Mouse (Mus musculus) hindbrain, embryonic 15.5 days (tissue): Measurements from ENCODE around the gene Wdr18. TPM values are rescaled to one million over a fixed set of nuclear protein-coding genes. Genes with fewer than 3 reads are reported as not detected.

Source experiments
- ATAC-seq: fragments of 200-750 bp; cut with Nextera tagmentation; 2 replicates; pipeline ENCODE4 v1.8.0; 2017; ENCODE audit warnings: low read depth, moderate number of reproducible peaks, moderate TSS enrichment; ENCODE audit not compliant: low FRiP score
- H3K27ac ChIP-seq: fragments of 300-500 bp; sonication (generic); replicated peaks from 2 replicates; pipeline ENCODE4 v1.5.1; 2015; ENCODE audit warnings: mild to moderate bottlenecking, inconsistent platforms
- H3K27me3 ChIP-seq: fragments of 300-500 bp; sonication (generic); 2 replicates; pipeline ENCODE4 v1.6.1; 2015; ENCODE audit warnings: control low read depth, inconsistent platforms
- H3K36me3 ChIP-seq: fragments of 300-500 bp; sonication (generic); 2 replicates; pipeline ENCODE4 v1.6.1; 2015; ENCODE audit warnings: control low read depth, inconsistent platforms
- H3K4me1 ChIP-seq: fragments of 300-500 bp; sonication (generic); replicated peaks from 2 replicates; pipeline ENCODE4 v1.6.1; 2015; ENCODE audit warnings: control low read depth, inconsistent platforms
- H3K4me2 ChIP-seq: fragments of 300-500 bp; sonication (generic); 2 replicates; pipeline ENCODE4 v1.6.1; 2015; ENCODE audit warnings: moderate library complexity, mild to moderate bottlenecking, inconsistent platforms
- H3K4me3 ChIP-seq: fragments of 300-500 bp; sonication (generic); 2 replicates; pipeline ENCODE4 v1.5.1; 2015; ENCODE audit warnings: mild to moderate bottlenecking, inconsistent platforms
- H3K9ac ChIP-seq: fragments of 300-500 bp; sonication (generic); 2 replicates; pipeline ENCODE4 v1.6.1; 2015; ENCODE audit warnings: inconsistent platforms
- H3K9me3 ChIP-seq: fragments of 300-500 bp; sonication (generic); 2 replicates; pipeline ENCODE4 v1.6.1; 2016; ENCODE audit warnings: control low read depth, inconsistent platforms
- whole genome bisulfite sequencing: fragments of 180-500 bp; shearing (Covaris S2); methylation state at CpG from one replicate; pipeline ENCODE4 v1.1.7; 2015; 5-methylcytosine and 5-hydroxymethylcytosine counted together
- polyA plus RNA-seq: library from polyadenylated mRNA; unstranded; fragments of >200 nt; fragmentation: Nextera tagmentation; extraction: Ambion mirVana; gene quantifications from 2 replicates; pipeline ENCODE4 v1.2.1, GENCODE M21; 2015

The Wdr18 gene
- polyA plus RNA-seq, 1 experiment from 2014 or later: 93.6 TPM

- no peak overlapping the region for H3K9ac ChIP-seq
- ATAC-seq: no peak
- 0 out of 2 replicates have a peak, but pooled peaks cover 4% of the 10 kb centered on the region for H3K36me3 ChIP-seq
- no peaks in the 10 kb centered on the region for H3K27me3 ChIP-seq
- no peak overlapping the region; the same call in 1 of the 2 replicates for H3K27ac ChIP-seq
- peak overlapping the region; percentile 93; the same call in 1 of the 2 replicates for H3K4me2 ChIP-seq
- no peaks in the 10 kb centered on the region for H3K9me3 ChIP-seq
- H3K4me3 ChIP-seq: no peak overlapping the region
- 71% methylated on average over 18 of the region's 18 CpGs for WGBS
- peaks cover 64% of the 10 kb centered on the region for H3K4me1 ChIP-seq
Measured at GRCm38 (mm10) chr10:79929967-79930825, 29.8 kb upstream of the Wdr18 start.

GRCm38 (mm10) chr10:79930826-79931186 is 29.1 kb upstream of the Wdr18 start:
- Histone ChIP-seq H3K9ac (no peak overlapping the region), H3K36me3 (0 out of 2 replicates have a peak, but pooled peaks cover 4% of the 10 kb centered on the region), H3K4me2 (peak overlapping the region; percentile 19; the same call in 1 of the 2 replicates), H3K9me3 (no peaks in the 10 kb centered on the region), H3K27ac (no peak overlapping the region), H3K4me1 (peaks cover 59% of the 10 kb centered on the region), H3K4me3 (no peak overlapping the region), H3K27me3 (no peaks in the 10 kb centered on the region)
- 57% methylated on average over 16 of the region's 16 CpGs for WGBS
- no peak for ATAC-seq

- no peaks in the 10 kb centered on the region for H3K27me3 ChIP-seq
- WGBS: 77% methylated on average over 9 of the region's 9 CpGs
- no peak overlapping the region for H3K9ac ChIP-seq
- no peaks in the 10 kb centered on the region for H3K9me3 ChIP-seq
- H3K4me1 ChIP-seq: peaks cover 58% of the 10 kb centered on the region
- H3K27ac ChIP-seq: 0 out of 2 replicates have a peak overlapping the region, but pooled peaks have one; percentile 36
- no peak overlapping the region for H3K4me2 ChIP-seq
- ATAC-seq: no peak
- H3K4me3 ChIP-seq: no peak overlapping the region
- 0 out of 2 replicates have a peak, but pooled peaks cover 4% of the 10 kb centered on the region for H3K36me3 ChIP-seq
Measured at GRCm38 (mm10) chr10:79931797-79932196, 28.2 kb upstream of the Wdr18 start.

GRCm38 (mm10) chr10:79932736-79933135 is 27.2 kb upstream of the Wdr18 start:
- ATAC-seq: no peak
- Histone ChIP-seq H3K4me2 (0 out of 2 replicates have a peak overlapping the region, but pooled peaks have one; percentile 11), H3K4me1 (peaks cover 67% of the 10 kb centered on the region), H3K27me3 (no peaks in the 10 kb centered on the region), H3K9ac (no peak overlapping the region), H3K27ac (peak overlapping the region; percentile 36), H3K9me3 (no peaks in the 10 kb centered on the region), H3K4me3 (no peak overlapping the region), H3K36me3 (0 out of 2 replicates have a peak, but pooled peaks cover 4% of the 10 kb centered on the region)
- WGBS: 19% methylated on average over 8 of the region's 8 CpGs

DNA sequence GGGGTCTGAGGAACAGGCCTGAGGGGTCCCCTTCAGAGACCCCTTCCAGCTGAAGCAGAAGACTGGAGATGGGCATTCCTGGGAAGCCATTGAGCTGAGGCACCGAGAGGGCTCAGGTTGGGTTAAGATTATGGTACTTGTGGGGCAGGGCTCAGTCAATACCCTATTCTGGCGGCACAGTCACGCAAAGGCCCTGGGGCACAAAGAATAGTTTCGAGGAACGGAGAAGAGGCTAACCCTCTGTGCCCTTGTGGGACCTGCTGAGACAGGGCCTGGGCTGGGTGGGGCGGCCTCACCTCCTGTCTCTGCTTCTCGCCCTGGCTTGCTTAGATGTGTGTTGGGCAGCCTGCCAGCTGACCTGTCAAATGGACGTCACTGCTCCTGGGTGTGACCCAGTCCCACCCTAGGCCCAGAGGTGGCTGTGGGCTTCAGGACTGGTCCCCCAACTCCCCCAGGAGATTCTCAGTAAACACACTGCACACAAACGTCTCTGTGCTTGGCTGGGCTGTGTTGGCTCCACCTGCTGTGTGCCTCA is 26.7 kb upstream of the Wdr18 start:
- Histone ChIP-seq H3K4me3 (no peak overlapping the region), H3K4me2 (no peak overlapping the region), H3K36me3 (0 out of 2 replicates have a peak, but pooled peaks cover 4% of the 10 kb centered on the region), H3K27me3 (no peaks in the 10 kb centered on the region), H3K4me1 (peaks cover 71% of the 10 kb centered on the region), H3K9me3 (no peaks in the 10 kb centered on the region), H3K27ac (peak overlapping the region; percentile 36), H3K9ac (no peak overlapping the region)
- ATAC-seq: no peak
- 62% methylated on average over 9 of the region's 9 CpGs for WGBS

DNA sequence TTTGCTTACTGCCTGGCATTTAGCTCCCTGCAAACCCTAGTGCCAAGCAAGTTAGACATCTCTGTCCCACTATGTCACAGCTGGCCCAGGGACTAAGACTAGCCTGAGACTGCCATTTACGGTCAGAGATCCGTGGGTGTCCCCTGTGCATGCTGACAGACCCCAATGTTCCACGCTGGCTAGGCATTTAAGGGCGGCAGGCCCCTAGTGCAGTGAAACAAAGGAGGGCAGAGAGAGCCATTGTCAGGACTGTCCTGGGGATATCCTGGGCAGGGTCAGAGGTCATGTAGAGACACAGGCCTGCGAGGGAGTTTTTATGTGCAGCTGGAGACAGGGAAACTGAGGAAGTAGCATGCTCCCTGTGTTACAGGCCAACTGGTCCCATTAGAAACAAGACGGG is 26.1 kb upstream of the Wdr18 start:
- Histone ChIP-seq H3K27me3 (no peaks in the 10 kb centered on the region), H3K27ac (peak overlapping the region; percentile 32; the same call in 1 of the 2 replicates), H3K4me3 (no peak overlapping the region), H3K9me3 (no peaks in the 10 kb centered on the region), H3K4me1 (peaks cover 67% of the 10 kb centered on the region), H3K36me3 (0 out of 2 replicates have a peak, but pooled peaks cover 4% of the 10 kb centered on the region), H3K9ac (no peak overlapping the region), H3K4me2 (no peak overlapping the region)
- no peak for ATAC-seq
- 17% methylated on average over 6 of the region's 6 CpGs for WGBS

GRCm38 (mm10) chr10:79934272-79934721 is 25.7 kb upstream of the Wdr18 start:
- Histone ChIP-seq H3K4me3 (no peak overlapping the region), H3K4me1 (peaks cover 63% of the 10 kb centered on the region), H3K9ac (no peak overlapping the region), H3K9me3 (no peaks in the 10 kb centered on the region), H3K4me2 (no peak overlapping the region), H3K27ac (peak overlapping the region; percentile 32; the same call in 1 of the 2 replicates), H3K27me3 (no peaks in the 10 kb centered on the region), H3K36me3 (0 out of 2 replicates have a peak, but pooled peaks cover 4% of the 10 kb centered on the region)
- WGBS: 37% methylated on average over 13 of the region's 13 CpGs
- ATAC-seq: peak; percentile 72

DNA sequence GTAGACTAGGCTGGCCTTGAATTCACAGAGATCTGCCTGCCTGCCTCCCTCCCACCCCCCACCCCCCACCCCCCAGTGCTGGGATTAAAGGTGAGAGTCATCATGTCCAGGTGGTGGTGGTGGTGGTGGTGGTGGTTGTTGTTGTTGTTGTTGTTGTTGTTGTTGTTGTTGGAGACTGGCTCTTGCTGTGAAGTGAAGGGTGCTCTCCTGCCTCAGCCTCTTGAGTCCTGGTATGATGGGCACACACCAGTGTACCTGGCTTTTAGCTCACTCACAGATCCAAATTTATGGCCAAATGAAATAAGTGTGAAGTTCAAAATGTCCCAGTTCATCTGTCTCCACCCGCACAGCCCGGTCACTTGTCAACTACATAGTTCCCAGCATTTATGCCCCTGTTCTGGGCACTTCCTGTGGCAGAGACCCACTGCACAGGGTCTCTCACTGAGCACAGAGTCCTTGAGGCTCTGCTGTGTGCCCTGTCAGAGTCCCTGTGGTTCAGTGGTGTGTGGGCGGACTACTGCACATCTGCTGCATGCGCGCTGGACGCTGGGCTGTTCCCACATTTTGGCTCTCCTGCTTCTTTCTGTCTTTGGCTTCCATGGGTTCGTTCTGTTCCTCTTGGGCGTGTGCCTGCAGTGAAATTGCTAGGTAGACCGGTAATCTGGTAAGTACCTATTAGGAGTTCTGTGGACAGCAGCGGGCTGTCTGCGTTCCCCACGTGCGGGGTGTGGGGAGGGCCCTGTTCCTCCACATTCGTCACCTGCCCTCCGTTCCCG is 25.0 kb upstream of the Wdr18 start:
- Histone ChIP-seq H3K4me2 (no peak overlapping the region), H3K4me1 (peaks cover 56% of the 10 kb centered on the region), H3K27me3 (no peaks in the 10 kb centered on the region), H3K9me3 (no peaks in the 10 kb centered on the region), H3K9ac (no peak overlapping the region), H3K4me3 (no peak overlapping the region), H3K36me3 (0 out of 2 replicates have a peak, but pooled peaks cover 4% of the 10 kb centered on the region), H3K27ac (0 out of 2 replicates have a peak overlapping the region, but pooled peaks have one; percentile 10)
- ATAC-seq: no peak
- 83% methylated on average over 16 of the region's 16 CpGs for WGBS

GRCm38 (mm10) chr10:79936284-79936910 is 23.6 kb upstream of the Wdr18 start:
- 72% methylated on average over 10 of the region's 10 CpGs for WGBS
- Histone ChIP-seq H3K9me3 (no peaks in the 10 kb centered on the region), H3K27me3 (no peaks in the 10 kb centered on the region), H3K27ac (no peak overlapping the region), H3K4me2 (peak overlapping the region; percentile 27; the same call in 1 of the 2 replicates), H3K4me1 (peaks cover 50% of the 10 kb centered on the region), H3K9ac (no peak overlapping the region), H3K4me3 (no peak overlapping the region), H3K36me3 (0 out of 2 replicates have a peak, but pooled peaks cover 4% of the 10 kb centered on the region)
- no peak for ATAC-seq

DNA sequence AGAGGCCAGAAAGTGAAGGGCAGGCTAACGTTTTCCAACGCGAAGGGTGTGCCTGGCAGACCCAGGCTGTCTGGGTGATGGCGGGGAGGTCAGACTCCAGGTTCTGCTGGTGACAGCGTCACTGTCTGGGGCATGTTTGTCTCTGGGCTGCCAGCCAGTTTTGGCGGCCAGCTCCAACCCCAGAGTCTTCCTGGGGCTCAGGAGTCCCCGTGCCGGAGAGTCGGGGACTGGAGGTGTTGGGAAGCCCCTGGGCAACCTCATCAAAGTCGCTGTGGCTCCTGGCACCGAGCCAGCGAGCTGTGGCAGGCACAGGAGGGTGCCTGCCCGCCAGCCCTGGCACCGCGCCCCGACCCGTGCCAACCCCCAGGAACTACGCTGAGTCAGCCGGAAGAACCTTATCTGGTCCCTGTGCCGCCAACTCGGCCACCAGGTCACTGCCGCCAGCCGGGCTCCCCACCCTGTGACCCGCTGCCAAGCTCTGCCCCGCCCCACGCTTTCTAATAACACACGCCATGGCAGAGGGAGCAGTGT is 23.0 kb upstream of the Wdr18 start:
- peaks cover 46% of the 10 kb centered on the region for H3K4me1 ChIP-seq

More for the DNA sequence above, 23.0 kb upstream of the Wdr18 start:
- no peak overlapping the region for H3K4me3 ChIP-seq
- no peaks in the 10 kb centered on the region for H3K9me3 ChIP-seq
- 31% methylated on average over 27 of the region's 27 CpGs for WGBS
- 0 out of 2 replicates have a peak overlapping the region, but pooled peaks have one; percentile 23 for H3K9ac ChIP-seq
- H3K36me3 ChIP-seq: 0 out of 2 replicates have a peak, but pooled peaks cover 1% of the 10 kb centered on the region
- H3K27ac ChIP-seq: no peak overlapping the region
- no peak for ATAC-seq
- H3K27me3 ChIP-seq: no peaks in the 10 kb centered on the region
- H3K4me2 ChIP-seq: peak overlapping the region; percentile 27; the same call in 1 of the 2 replicates
